Mouse (Mus musculus): ENCODE results near the gene Serpinf2. TPM values are rescaled to one million over a fixed set of nuclear protein-coding genes. Genes with fewer than 3 reads are reported as not detected.
"Not testable (repeated sequence)": the region's sequence is repeated elsewhere in the genome, so short reads cannot be mapped to it uniquely, and the experiment has no call there.

The Serpinf2 gene
- polyA plus RNA-seq, 3 experiments from 2014 or later = not detected

- ATAC-seq = no peak
Measured at GRCm38 (mm10) chr11:75424459-75424858, 14.9 kb downstream of the Serpinf2 start.

GRCm38 (mm10) chr11:75424033-75424432 is 15.4 kb downstream of the Serpinf2 start:
- no peak for ATAC-seq

DNA sequence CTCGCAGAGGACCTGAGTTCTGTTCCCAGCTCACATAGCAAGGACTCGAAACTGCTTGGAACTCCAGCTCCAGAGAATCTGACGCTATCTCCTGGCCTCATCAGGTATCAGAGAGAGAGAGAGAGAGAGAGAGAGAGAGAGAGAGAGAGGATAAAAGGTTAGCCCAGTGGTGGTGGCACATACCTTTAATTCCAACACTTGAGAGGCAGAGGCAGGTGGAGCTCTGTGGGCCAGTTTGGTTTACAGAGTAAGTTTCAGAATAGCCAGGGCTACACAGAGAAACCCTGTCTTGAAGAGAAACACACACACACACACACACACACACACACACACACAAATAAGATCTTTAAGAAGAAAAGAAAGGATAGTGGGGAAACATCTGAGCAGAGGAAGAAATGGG is 16.3 kb downstream of the Serpinf2 start:
- ATAC-seq = no peak

GRCm38 (mm10) chr11:75422013-75422792 is 17.2 kb downstream of the Serpinf2 start, which contains the start of gene Serpinf1:
Gene Serpinf1 (minus strand): TSS chr11:75422701.
- no peak for ATAC-seq

DNA sequence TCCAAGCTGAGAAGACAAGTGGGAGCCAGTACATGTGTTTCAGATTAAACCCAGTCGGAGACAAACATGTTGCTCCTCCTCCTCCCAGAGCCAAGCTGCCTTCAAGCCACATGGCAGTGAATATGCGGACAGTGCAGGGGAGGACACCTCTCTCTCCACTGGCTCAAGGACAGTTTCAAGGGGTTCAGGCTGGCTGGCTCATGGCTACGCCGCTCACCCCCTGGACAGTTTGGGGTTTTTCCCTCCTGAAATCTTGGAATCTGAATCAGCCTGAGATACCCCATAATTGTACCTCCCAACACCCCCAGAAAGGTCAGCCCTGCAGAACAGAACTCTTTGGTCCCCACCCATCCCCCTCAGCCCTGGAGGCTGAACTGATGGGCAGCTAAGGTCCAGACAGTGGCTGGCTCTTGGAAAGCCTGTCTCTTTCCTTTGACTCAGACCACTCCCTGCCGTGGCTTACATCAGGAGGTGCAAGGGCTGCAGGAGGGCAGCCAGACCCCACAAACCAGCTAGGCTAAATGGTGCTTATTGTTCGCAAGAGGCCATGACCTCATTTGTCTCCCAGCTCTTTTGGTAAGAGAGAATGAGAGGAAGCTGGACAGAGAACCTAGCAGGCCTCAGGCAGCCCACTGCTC is 17.9 kb downstream of the Serpinf2 start:
- ATAC-seq = no peak

GRCm38 (mm10) chr11:75420810-75421374 is 18.5 kb downstream of the Serpinf2 start:
- no peak for ATAC-seq

GRCm38 (mm10) chr11:75420037-75420436 is 19.4 kb downstream of the Serpinf2 start:
- no peak for ATAC-seq

DNA sequence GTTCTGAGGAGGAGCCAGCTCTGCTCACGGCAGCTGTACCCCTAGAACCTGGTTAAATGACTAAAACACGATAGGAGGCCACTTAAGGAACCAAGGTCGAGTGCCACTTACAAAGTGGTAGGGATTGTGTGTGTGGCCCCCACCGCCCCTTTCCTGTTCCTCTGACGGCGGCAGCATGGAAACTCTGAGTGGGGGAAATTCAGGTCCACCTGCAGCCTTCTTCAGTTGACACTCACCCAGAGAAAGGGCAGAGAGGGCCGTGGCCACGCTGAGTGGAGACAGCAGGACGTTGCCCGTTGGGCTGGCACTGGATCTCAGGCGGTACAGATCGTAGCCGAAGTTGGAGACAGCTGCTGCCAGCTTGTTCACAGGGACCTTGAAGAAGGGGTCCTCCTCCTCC is 23.4 kb downstream of the Serpinf2 start:
- peak; percentile 21 for ATAC-seq

DNA sequence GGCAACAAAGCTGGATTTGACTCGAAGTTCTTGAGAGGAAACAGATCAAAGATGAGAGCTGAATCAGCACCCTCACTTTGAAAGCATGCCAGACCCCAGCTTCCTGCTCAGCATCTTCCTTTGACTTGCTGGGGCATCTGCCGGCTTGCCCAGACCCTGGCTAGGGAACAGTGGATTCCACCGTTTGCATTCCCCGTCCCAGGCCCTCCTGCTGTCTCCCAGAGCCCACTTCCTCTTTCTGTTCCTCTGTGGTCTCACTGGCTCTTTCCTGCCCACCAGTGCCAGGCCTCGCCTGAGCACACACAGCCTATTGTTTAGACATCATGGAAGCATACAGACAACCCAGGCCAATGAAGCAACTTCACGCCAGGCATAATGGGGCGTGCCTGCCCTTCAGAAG is 24.3 kb downstream of the Serpinf2 start:
- ATAC-seq = peak; percentile 69

DNA sequence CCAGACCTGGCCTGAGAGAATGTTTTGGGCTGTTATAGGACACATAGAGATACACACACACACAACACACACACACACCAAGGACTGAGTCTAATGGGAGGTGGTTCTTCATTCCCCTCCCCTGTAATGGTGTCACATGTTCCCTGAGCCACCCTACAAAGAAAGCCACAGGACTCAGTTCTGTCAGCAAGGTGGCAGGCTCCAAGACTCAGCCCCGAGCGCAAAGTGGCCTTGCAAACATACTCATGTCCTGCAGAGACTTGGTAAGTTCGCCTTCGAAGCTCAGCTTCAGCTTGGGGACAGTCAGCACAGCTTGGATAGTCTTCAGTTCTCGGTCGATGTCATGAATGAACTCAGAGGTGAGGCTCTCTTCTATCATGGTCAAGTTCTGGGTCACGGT is 28.8 kb downstream of the Serpinf2 start:
- ATAC-seq = no peak

- ATAC-seq = peak; percentile 48
Measured at GRCm38 (mm10) chr11:75409679-75410575, 29.5 kb downstream of the Serpinf2 start.

DNA sequence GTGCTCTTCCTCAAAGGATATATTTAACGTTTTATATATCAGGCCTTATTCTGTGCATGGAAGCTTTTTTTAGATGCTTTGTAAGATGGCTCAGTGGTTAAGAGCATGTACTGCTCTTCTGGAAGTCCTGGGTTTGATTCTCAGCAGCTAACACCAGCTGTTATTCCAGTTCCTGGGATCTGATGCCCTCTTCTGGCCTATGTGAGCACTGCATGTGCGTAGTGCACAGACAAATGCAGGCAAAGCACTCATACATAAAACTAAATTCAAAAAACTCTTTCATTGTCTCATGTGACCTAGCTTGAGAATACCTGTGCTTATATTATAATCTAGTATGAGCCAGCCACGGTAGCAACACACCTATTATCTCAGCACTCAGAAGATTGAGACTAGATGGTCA is 32.5 kb downstream of the Serpinf2 start:
- no peak for ATAC-seq

- no peak for ATAC-seq
Measured at GRCm38 (mm10) chr11:75406104-75406503, 33.3 kb downstream of the Serpinf2 start.

- no peak for ATAC-seq
Measured at GRCm38 (mm10) chr11:75404801-75405200, 34.6 kb downstream of the Serpinf2 start.

- ATAC-seq = no peak
Measured at GRCm38 (mm10) chr11:75403301-75404052, 35.9 kb downstream of the Serpinf2 start.

DNA sequence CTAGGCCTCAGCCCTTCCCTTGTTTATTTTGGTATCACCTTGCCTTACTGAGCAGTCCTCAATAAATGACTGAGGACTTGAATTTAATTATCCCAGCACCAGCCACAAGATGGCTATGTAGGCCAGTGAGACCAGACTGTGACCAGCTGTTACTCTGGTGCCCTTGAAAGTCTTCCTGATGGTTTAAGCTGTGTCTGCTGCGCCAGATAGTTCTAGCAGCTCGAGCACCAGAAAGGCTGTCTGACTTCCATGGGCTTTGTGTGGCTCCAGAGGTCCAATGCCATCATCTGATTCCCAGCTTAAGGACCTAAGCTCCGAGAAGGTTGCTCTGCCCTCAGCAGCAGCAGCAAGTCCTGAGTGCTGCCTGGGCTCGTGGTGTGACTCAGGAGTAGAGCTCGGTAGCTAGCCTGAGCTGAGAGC is 37.1 kb downstream of the Serpinf2 start:
- peak; percentile 71 for ATAC-seq

DNA sequence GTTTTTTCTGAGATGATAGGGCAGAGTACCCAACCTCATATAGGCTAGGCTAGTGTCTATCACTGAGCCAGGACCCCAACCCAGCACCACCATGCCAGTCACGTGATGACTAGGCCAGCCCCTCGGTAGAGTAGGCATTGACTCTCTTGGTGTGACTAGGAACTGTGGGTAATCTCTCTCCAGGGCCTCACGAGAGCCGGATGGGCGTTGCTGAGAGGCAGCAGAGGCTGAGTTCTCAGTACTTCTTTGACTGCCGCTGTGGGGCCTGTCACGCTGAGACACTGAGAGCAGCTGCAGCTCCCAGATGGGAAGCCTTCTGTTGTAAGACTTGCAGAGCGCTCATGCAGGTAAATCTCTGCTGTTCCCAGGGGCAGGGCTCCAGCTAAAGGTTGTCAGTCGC is 39.3 kb downstream of the Serpinf2 start:
- no peak for ATAC-seq

GRCm38 (mm10) chr11:75399411-75399841 is 40.0 kb downstream of the Serpinf2 start:
- no peak for ATAC-seq

DNA sequence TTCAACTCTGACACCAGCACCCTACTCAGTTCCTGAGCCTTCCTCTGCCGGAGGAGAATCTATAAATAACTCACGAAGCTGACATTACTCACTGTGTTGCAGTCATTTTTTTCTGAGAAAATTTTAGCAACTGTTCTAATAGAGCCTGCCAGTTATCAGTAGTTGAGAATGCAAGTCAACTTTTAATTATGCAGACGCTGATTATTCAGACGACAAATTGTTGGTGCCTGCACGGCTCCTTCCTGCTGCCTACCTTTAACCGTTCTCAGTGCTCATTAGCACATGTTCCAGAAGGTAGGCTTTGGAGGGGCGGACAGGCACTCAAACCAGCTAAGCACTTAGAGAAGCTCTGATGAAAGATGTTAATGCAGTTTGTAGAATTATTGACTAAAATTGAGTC is 41.9 kb downstream of the Serpinf2 start:
- no peak for ATAC-seq

- ATAC-seq = no peak
Measured at GRCm38 (mm10) chr11:75395611-75396010, 43.8 kb downstream of the Serpinf2 start.

DNA sequence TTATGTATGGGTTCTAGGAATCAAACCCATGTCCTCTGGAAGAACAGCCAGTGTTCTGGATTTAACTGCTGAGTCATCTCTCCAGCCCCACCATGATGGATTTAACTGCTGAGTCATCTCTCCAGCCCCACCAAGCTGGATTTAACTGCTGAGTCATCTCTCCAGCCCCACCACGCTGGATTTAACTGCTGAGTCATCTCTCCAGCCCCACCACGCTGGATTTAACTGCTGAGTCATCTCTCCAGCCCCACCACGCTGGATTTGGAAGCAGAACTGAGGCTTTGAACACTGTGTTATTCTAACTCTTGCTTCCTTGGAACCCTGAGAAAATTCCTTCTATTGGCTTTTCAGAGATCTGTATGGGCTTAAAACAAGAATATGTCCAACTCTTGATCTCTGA is 55.9 kb downstream of the Serpinf2 start:
- not testable (repeated sequence) for ATAC-seq
